Mouse (Mus musculus): ENCODE results near the gene Ebpl.

- TF ChIP-seq CTCF (IDR thresholded peaks at IDR 0.05; ENCODE audit: low read depth) (no peak), EP300 (IDR thresholded peaks at IDR 0.05; ENCODE audit: low read depth) (peak; percentile 54; the same call in 1 of the 2 replicates)
Observed at GRCm38 (mm10) chr14:61320765-61321164, 39.5 kb downstream of the Ebpl start.

All from liver, postnatal 0 days (tissue).